Mouse (Mus musculus) MEL (cell line): ENCODE measurements around the gene Tpsg1. TPM values are rescaled to one million over a fixed set of nuclear protein-coding genes. Genes with fewer than 3 reads are reported as not detected.

Experiments
- DNase-seq: peaks from one replicate; pipeline ENCODE4 v3.0.0; 2011; ENCODE audit warnings: low read depth, low spot score
- H3K27ac ChIP-seq: 2 replicates; pipeline ENCODE4 v1.5.1; 2012; ENCODE audit warnings: low read depth, mild to moderate bottlenecking, control low read depth, low read length, moderate library complexity; ENCODE audit not compliant: control insufficient read depth
- H3K27me3 ChIP-seq, 2 experiments: fragments of 150-350 bp in 1 of 2; sonication (generic) in 1 of 2; 2 replicates each; pipeline ENCODE4 v1.6.1; 2012; ENCODE audit warnings: low read length in 2 of 2, mild to moderate bottlenecking in 2 of 2, improper control_type of control experiment in 1 of 2, moderate library complexity in 1 of 2; ENCODE audit not compliant: insufficient read depth in 2 of 2, control insufficient read depth in 1 of 2
- H3K36me3 ChIP-seq, 2 experiments: 2 replicates each; pipeline ENCODE4 v1.6.1; 2012 to 2014; ENCODE audit warnings: low read length in 2 of 2, improper control_type of control experiment in 1 of 2, inconsistent platforms in 1 of 2, mild to moderate bottlenecking in 1 of 2; ENCODE audit not compliant: insufficient read depth in 2 of 2, control insufficient read depth in 1 of 2
- H3K4me1 ChIP-seq, 2 experiments: fragments of 150-350 bp in 1 of 2; sonication (generic) in 1 of 2; 2 replicates each; pipeline ENCODE4 v1.6.1; 2012; ENCODE audit warnings: low read length in 2 of 2, improper control_type of control experiment in 1 of 2, mild to moderate bottlenecking in 1 of 2; ENCODE audit not compliant: insufficient read depth in 2 of 2, control insufficient read depth in 1 of 2
- H3K4me3 ChIP-seq, 2 experiments: fragments of 150-350 bp in 1 of 2; sonication (generic) in 1 of 2; 2 replicates each; pipeline ENCODE4 v1.5.1; 2012; ENCODE audit warnings: low read depth in 2 of 2, low read length in 2 of 2, mild to moderate bottlenecking in 2 of 2, moderate library complexity in 2 of 2, control low read depth in 1 of 2, improper control_type of control experiment in 1 of 2; ENCODE audit not compliant: control insufficient read depth in 1 of 2, insufficient read depth in 1 of 2
- H3K79me2 ChIP-seq: 2 replicates; pipeline ENCODE4 v1.6.1; 2012; ENCODE audit warnings: mild to moderate bottlenecking, low read length, moderate library complexity; ENCODE audit not compliant: control insufficient read depth, poor library complexity, insufficient read depth
- H3K9ac ChIP-seq: 2 replicates; pipeline ENCODE4 v1.6.1; 2012; ENCODE audit warnings: low read depth, mild to moderate bottlenecking, control low read depth, low read length, moderate library complexity; ENCODE audit not compliant: control insufficient read depth, poor library complexity, severe bottlenecking
- H3K9me3 ChIP-seq: fragments of 150-350 bp; sonication (generic); replicated peaks from 2 replicates; pipeline ENCODE4 v1.6.1; 2012; ENCODE audit warnings: mild to moderate bottlenecking, low read length, improper control_type of control experiment, moderate library complexity; ENCODE audit not compliant: insufficient read depth
- BHLHE40 ChIP-seq: IDR thresholded peaks from 2 replicates; pipeline ENCODE4 v1.6.1; 2012; ENCODE audit warnings: low read depth, mild to moderate bottlenecking, inconsistent platforms, low read length, improper control_type of control experiment, borderline replicate concordance
- CHD1 ChIP-seq: IDR thresholded peaks from 2 replicates; pipeline ENCODE4 v1.6.1; 2012; ENCODE audit warnings: low read depth, mild to moderate bottlenecking, inconsistent platforms, low read length, improper control_type of control experiment
- CTCF ChIP-seq, 3 experiments: IDR thresholded peaks in 2 of 3; conservative IDR thresholded peaks in 1 of 3; 2 replicates each; pipeline ENCODE4 v1.5.1; 2011 to 2012; ENCODE audit warnings: low read length in 3 of 3, low read depth in 2 of 3, mild to moderate bottlenecking in 2 of 3, improper control_type of control experiment in 1 of 3, inconsistent platforms in 1 of 3, mixed read lengths in 1 of 3, moderate library complexity in 1 of 3; ENCODE audit not compliant: control insufficient read depth in 1 of 3, insufficient read depth in 1 of 3, poor library complexity in 1 of 3, severe bottlenecking in 1 of 3
- ELF1 ChIP-seq: IDR thresholded peaks from 2 replicates; pipeline ENCODE4 v1.6.1; 2014; ENCODE audit warnings: low read depth, mild to moderate bottlenecking, inconsistent platforms, low read length, improper control_type of control experiment, moderate library complexity
- EP300 ChIP-seq, 2 experiments: IDR thresholded peaks; 2 replicates each; pipeline ENCODE4 v1.6.1; 2011; ENCODE audit warnings: improper control_type of control experiment in 2 of 2, low read length in 2 of 2, low read depth in 1 of 2, mild to moderate bottlenecking in 1 of 2
- GABPA ChIP-seq: IDR thresholded peaks from 2 replicates; pipeline ENCODE4 v1.6.1; 2012; ENCODE audit warnings: low read depth, mild to moderate bottlenecking, inconsistent platforms, low read length, improper control_type of control experiment, moderate library complexity
- JUND ChIP-seq: IDR thresholded peaks from 2 replicates; pipeline ENCODE4 v1.6.1; 2011; ENCODE audit warnings: low read depth, mild to moderate bottlenecking, improper control_type of control experiment, low read length
- KAT2A ChIP-seq: conservative IDR thresholded peaks from 2 replicates; pipeline ENCODE4 v1.6.1; 2012; ENCODE audit warnings: low read depth, low read length, improper control_type of control experiment, inconsistent platforms
- MAX ChIP-seq: IDR thresholded peaks from 2 replicates; pipeline ENCODE4 v1.6.1; 2011; ENCODE audit warnings: low read length, improper control_type of control experiment
- MAZ ChIP-seq: IDR thresholded peaks from 2 replicates; pipeline ENCODE4 v1.6.1; 2012; ENCODE audit warnings: low read depth, mild to moderate bottlenecking, inconsistent platforms, low read length, improper control_type of control experiment
- MEF2A ChIP-seq: IDR thresholded peaks from 2 replicates; pipeline ENCODE4 v1.6.1; 2014; ENCODE audit warnings: low read depth, mild to moderate bottlenecking, inconsistent platforms, low read length, improper control_type of control experiment; ENCODE audit not compliant: poor library complexity, insufficient replicate concordance, severe bottlenecking; ENCODE audit errors: extremely low read depth
- MXI1 ChIP-seq: IDR thresholded peaks from 2 replicates; pipeline ENCODE4 v1.6.1; 2011; ENCODE audit warnings: mild to moderate bottlenecking, low read depth, low read length, improper control_type of control experiment
- MYC ChIP-seq: IDR thresholded peaks from 2 replicates; pipeline ENCODE4 v1.6.1; 2011; ENCODE audit warnings: low read depth, mild to moderate bottlenecking, low read length, improper control_type of control experiment, moderate library complexity
- NELFE ChIP-seq: IDR thresholded peaks from 2 replicates; pipeline ENCODE4 v1.6.1; 2011; ENCODE audit warnings: low read depth, low read length, improper control_type of control experiment
- POLR2A ChIP-seq, 2 experiments: IDR thresholded peaks; 2 replicates each; pipeline ENCODE4 v1.6.1; 2011 to 2012; ENCODE audit warnings: low read length in 2 of 2, mild to moderate bottlenecking in 2 of 2, control low read depth in 1 of 2, improper control_type of control experiment in 1 of 2, low read depth in 1 of 2, moderate library complexity in 1 of 2; ENCODE audit not compliant: control insufficient read depth in 1 of 2, insufficient read depth in 1 of 2, poor library complexity in 1 of 2
- POLR2AphosphoS5 ChIP-seq: IDR thresholded peaks from 2 replicates; pipeline ENCODE4 v1.6.1; 2012; ENCODE audit warnings: low read depth, borderline replicate concordance, mild to moderate bottlenecking, inconsistent platforms, low read length, moderate library complexity, mixed read lengths
- RAD21 ChIP-seq: IDR thresholded peaks from 2 replicates; pipeline ENCODE4 v1.6.1; 2011; ENCODE audit warnings: mild to moderate bottlenecking, low read depth, low read length, improper control_type of control experiment
- SIN3A ChIP-seq: IDR thresholded peaks from 2 replicates; pipeline ENCODE4 v1.6.1; 2012; ENCODE audit warnings: low read length, improper control_type of control experiment, inconsistent platforms
- SMC3 ChIP-seq: IDR thresholded peaks from 2 replicates; pipeline ENCODE4 v1.6.1; 2011; ENCODE audit warnings: low read depth, low read length, improper control_type of control experiment
- TAL1 ChIP-seq: IDR thresholded peaks from 2 replicates; pipeline ENCODE4 v1.6.1; 2012; ENCODE audit warnings: mild to moderate bottlenecking, inconsistent platforms, low read length, moderate library complexity, mixed read lengths
- TBP ChIP-seq: IDR thresholded peaks from 2 replicates; pipeline ENCODE4 v1.8.0; 2011; ENCODE audit warnings: low read depth, low read length, improper control_type of control experiment
- TCF12 ChIP-seq: IDR thresholded peaks from 2 replicates; pipeline ENCODE4 v1.6.1; 2014; ENCODE audit warnings: low read depth, mild to moderate bottlenecking, inconsistent platforms, low read length, improper control_type of control experiment, moderate library complexity
- UBTF ChIP-seq: IDR thresholded peaks from 2 replicates; pipeline ENCODE4 v1.6.1; 2012; ENCODE audit warnings: low read depth, mild to moderate bottlenecking, inconsistent platforms, low read length, improper control_type of control experiment, moderate library complexity, borderline replicate concordance; ENCODE audit not compliant: insufficient read depth
- USF1 ChIP-seq: IDR thresholded peaks from 2 replicates; pipeline ENCODE4 v1.6.1; 2014; ENCODE audit warnings: low read depth, mild to moderate bottlenecking, inconsistent platforms, low read length, improper control_type of control experiment, moderate library complexity
- ZC3H11A ChIP-seq: IDR thresholded peaks from 2 replicates; pipeline ENCODE4 v1.6.1; 2012; ENCODE audit warnings: low read depth, mild to moderate bottlenecking, inconsistent platforms, low read length, improper control_type of control experiment
- ZKSCAN1 ChIP-seq: IDR thresholded peaks from 2 replicates; pipeline ENCODE4 v1.6.1; 2012; ENCODE audit warnings: low read depth, mild to moderate bottlenecking, inconsistent platforms, low read length, improper control_type of control experiment, moderate library complexity
- ZMIZ1 ChIP-seq: IDR thresholded peaks from 2 replicates; pipeline ENCODE4 v1.6.1; 2012; ENCODE audit warnings: low read depth, mild to moderate bottlenecking, inconsistent platforms, low read length, improper control_type of control experiment, moderate library complexity
- ZNF384 ChIP-seq: IDR thresholded peaks from 2 replicates; pipeline ENCODE4 v1.6.1; 2012; ENCODE audit warnings: low read depth, mild to moderate bottlenecking, inconsistent platforms, low read length, improper control_type of control experiment
- polyA plus RNA-seq, 2 experiments: library from polyadenylated mRNA; stranded (reverse) in 1 of 2; unstranded in 1 of 2; fragments of >175 nt in 1 of 2; fragments of >200 nt in 1 of 2; gene quantifications; 2 replicates each; pipeline versions ENCODE4 v1.2.1 to v1.2.4; 2012; ENCODE audit warnings: low replicate concordance in 2 of 2, low read depth in 1 of 2; ENCODE audit not compliant: insufficient read length in 2 of 2, insufficient read depth in 1 of 2, missing spikeins in 1 of 2
- total RNA-seq: library from RNA; depleted of rRNA; stranded (reverse); fragments of 300-350 nt; gene quantifications from 2 replicates; pipeline ENCODE4 v1.2.3, GENCODE M21; 2012

Gene Tpsg1
- total and polyA plus RNA-seq, 3 experiments, result not detected

DNA sequence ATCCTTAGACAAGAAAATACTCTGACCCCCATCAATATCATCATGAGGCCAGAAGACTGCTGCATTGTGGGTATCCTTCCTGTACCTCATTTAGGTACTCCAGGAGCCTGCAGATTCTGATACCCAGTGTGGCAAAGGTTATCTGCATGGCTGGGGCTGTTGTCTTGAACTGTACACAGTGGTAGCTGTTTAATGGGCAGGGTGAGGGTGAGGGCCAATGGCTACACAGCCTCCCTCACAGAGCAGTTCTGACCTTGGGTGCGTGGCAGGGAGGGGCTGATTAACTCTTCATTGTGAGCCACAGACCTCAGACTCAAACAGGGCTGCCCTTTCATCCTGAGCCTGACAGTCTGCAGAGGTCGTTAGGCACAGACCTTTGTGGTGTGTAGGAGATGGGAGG, 46.1 kb upstream of the Tpsg1 start:
- DNase-seq, result no peak
- H3K4me3 ChIP-seq, result no peak overlapping the region
- H3K36me3 ChIP-seq, result no peaks in the 10 kb centered on the region
- H3K9me3 ChIP-seq, result no peaks in the 10 kb centered on the region
- H3K4me1 ChIP-seq, result no peaks in the 10 kb centered on the region
- peaks cover 1 to 3% of the 10 kb centered on the region in 2 experiments; a peak in 3 of 4 replicates for H3K27me3 ChIP-seq
- TF ChIP-seq SMC3, result no peak
- TF ChIP-seq GABPA, result no peak
- TF ChIP-seq TAL1, result no peak
- no peak for TF ChIP-seq TBP
- TF ChIP-seq TCF12, result no peak
- TF ChIP-seq CHD1, result no peak
- TF ChIP-seq KAT2A, result no peak
- no peak for TF ChIP-seq ZNF384
- no peak for TF ChIP-seq MEF2A
- no peak for TF ChIP-seq MAZ
- TF ChIP-seq ZKSCAN1, result no peak
- no peak for TF ChIP-seq UBTF
- TF ChIP-seq MAX, result no peak
- no peak for TF ChIP-seq RAD21
- TF ChIP-seq ZMIZ1, result no peak
- TF ChIP-seq MYC, result no peak
- no peak for TF ChIP-seq CTCF (IDR thresholded peaks at IDR 0.05 in 2 of 3, conservative IDR thresholded peaks at IDR 0.05 in 1 of 3; ENCODE audit: control insufficient read depth in 1 of 3, insufficient read depth in 1 of 3, low read depth in 2 of 3, low read length in 3 of 3, poor library complexity in 1 of 3, severe bottlenecking in 1 of 3)
- TF ChIP-seq JUND, result no peak
- no peak overlapping the region for H3K27ac ChIP-seq
- no peaks in the 10 kb centered on the region for H3K79me2 ChIP-seq
- no peak overlapping the region for H3K9ac ChIP-seq

DNA sequence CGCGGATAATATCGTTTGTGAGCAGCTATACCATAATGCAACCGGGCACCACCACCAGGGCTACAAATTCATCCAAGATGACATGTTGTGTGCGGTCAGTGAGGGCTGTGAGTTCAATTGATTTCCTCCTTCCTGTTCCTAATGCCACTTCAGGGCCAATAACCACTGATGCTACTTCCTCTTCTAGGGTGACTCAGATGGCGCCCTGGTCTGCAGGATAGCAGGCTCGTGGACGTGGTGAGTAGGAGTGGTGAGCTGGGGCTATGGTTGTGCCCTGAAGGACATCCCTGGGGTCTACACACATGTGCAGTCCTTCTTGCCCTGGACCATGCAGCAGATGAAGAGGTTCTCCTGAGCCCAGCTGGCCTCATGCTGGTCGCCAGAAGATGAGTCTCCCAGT, 36.8 kb upstream of the Tpsg1 start:
- H3K27ac ChIP-seq, result no peak overlapping the region
- no peak for TF ChIP-seq SMC3
- no peak for TF ChIP-seq ZKSCAN1
- TF ChIP-seq USF1, result no peak
- TF ChIP-seq POLR2AphosphoS5, result no peak
- TF ChIP-seq POLR2A (IDR thresholded peaks at IDR 0.05; ENCODE audit: control insufficient read depth in 1 of 2, insufficient read depth in 1 of 2, low read depth in 1 of 2, low read length in 2 of 2, poor library complexity in 1 of 2), result no peak
- TF ChIP-seq CHD1, result no peak
- no peak for TF ChIP-seq RAD21
- TF ChIP-seq BHLHE40, result no peak
- no peak for TF ChIP-seq ZC3H11A
- TF ChIP-seq EP300 (IDR thresholded peaks at IDR 0.05; ENCODE audit: low read depth in 1 of 2, low read length in 2 of 2), result no peak
- TF ChIP-seq ELF1, result no peak
- TF ChIP-seq NELFE, result no peak
- TF ChIP-seq MXI1, result no peak
- no peak for TF ChIP-seq GABPA
- no peak for TF ChIP-seq SIN3A
- no peak for TF ChIP-seq ZMIZ1
- no peak for TF ChIP-seq TAL1
- TF ChIP-seq ZNF384, result no peak
- no peak overlapping the region for H3K9ac ChIP-seq
- no peaks in the 10 kb centered on the region for H3K79me2 ChIP-seq
- no peak for DNase-seq
- no peak overlapping the region for H3K4me3 ChIP-seq
- H3K27me3 ChIP-seq, result peaks cover 5 to 14% of the 10 kb centered on the region in 2 experiments
- H3K36me3 ChIP-seq, result no peaks in the 10 kb centered on the region
- H3K9me3 ChIP-seq, result no peaks in the 10 kb centered on the region
- no peaks in the 10 kb centered on the region for H3K4me1 ChIP-seq
